Mouse (Mus musculus) embryonic fibroblast, embryonic 13.5 days (primary cell): Measurements from ENCODE around the gene Mesd. TPM values are rescaled to one million over a fixed set of nuclear protein-coding genes. Genes with fewer than 3 reads are reported as not detected.

ENCODE experiments used
- H3K27ac ChIP-seq: 2 replicates; pipeline ENCODE4 v1.5.1; 2012; ENCODE audit warnings: low read length, control low read depth, inconsistent platforms; ENCODE audit not compliant: insufficient read depth
- H3K4me1 ChIP-seq: 2 replicates; pipeline ENCODE4 v1.6.1; 2011; ENCODE audit warnings: low read length; ENCODE audit not compliant: control insufficient read depth, insufficient read depth
- H3K4me3 ChIP-seq: 2 replicates; pipeline ENCODE4 v1.5.1; 2011; ENCODE audit warnings: mild to moderate bottlenecking, control low read depth, low read length; ENCODE audit not compliant: insufficient read depth
- CTCF ChIP-seq: IDR thresholded peaks from 2 replicates; pipeline ENCODE4 v1.5.1; 2011; ENCODE audit warnings: mild to moderate bottlenecking, control low read depth, low read length, moderate library complexity, borderline replicate concordance; ENCODE audit not compliant: insufficient read depth
- POLR2A ChIP-seq: IDR thresholded peaks from 2 replicates; pipeline ENCODE4 v1.6.1; 2011; ENCODE audit warnings: low read depth, mild to moderate bottlenecking, control low read depth, low read length, moderate library complexity
- polyA plus RNA-seq: library from polyadenylated mRNA; stranded (reverse); fragments of >200 nt; gene quantifications from 2 replicates; pipeline ENCODE4 v1.2.4, GENCODE M21; 2011; ENCODE audit warnings: low read depth; ENCODE audit not compliant: missing spikeins, insufficient read length

Gene Mesd
- polyA plus RNA-seq, 1 experiment: 93.1 TPM

- Histone ChIP-seq H3K4me1 (no peaks in the 10 kb centered on the region), H3K4me3 (no peak overlapping the region), H3K27ac (no peak overlapping the region)
- TF ChIP-seq CTCF (no peak), POLR2A (no peak)
Observed at GRCm38 (mm10) chr7:83913405-83913932, 29.2 kb downstream of the Mesd start.

GRCm38 (mm10) chr7:83913995-83914394, 29.7 kb downstream of the Mesd start:
- Histone ChIP-seq H3K4me1 (no peaks in the 10 kb centered on the region), H3K4me3 (no peak overlapping the region), H3K27ac (no peak overlapping the region)
- no peak for TF ChIP-seq POLR2A
- no peak for TF ChIP-seq CTCF

- TF ChIP-seq CTCF: peak; percentile 42; the same call in 1 of the 2 replicates
- no peak for TF ChIP-seq POLR2A
- H3K4me1 ChIP-seq: no peaks in the 10 kb centered on the region
- H3K4me3 ChIP-seq: no peak overlapping the region
- H3K27ac ChIP-seq: no peak overlapping the region
Observed at GRCm38 (mm10) chr7:83914566-83914965, 30.3 kb downstream of the Mesd start.

GRCm38 (mm10) chr7:83920241-83920640, 36.0 kb downstream of the Mesd start:
- Histone ChIP-seq H3K4me1 (no peaks in the 10 kb centered on the region), H3K4me3 (no peak overlapping the region), H3K27ac (no peak overlapping the region)
- TF ChIP-seq CTCF: no peak
- no peak for TF ChIP-seq POLR2A

- H3K4me1 ChIP-seq: no peaks in the 10 kb centered on the region
- H3K27ac ChIP-seq: no peak overlapping the region
- H3K4me3 ChIP-seq: no peak overlapping the region
- TF ChIP-seq CTCF (no peak), POLR2A (no peak)
Observed at GRCm38 (mm10) chr7:83921637-83922036, 37.4 kb downstream of the Mesd start.

- TF ChIP-seq CTCF (no peak), POLR2A (no peak)
- H3K4me3 ChIP-seq: no peak overlapping the region
- peaks cover 7% of the 10 kb centered on the region for H3K4me1 ChIP-seq
- peak overlapping the region; percentile 77 for H3K27ac ChIP-seq
Observed at GRCm38 (mm10) chr7:83939017-83939721, 54.9 kb downstream of the Mesd start.

- H3K4me1 ChIP-seq: peaks cover 7% of the 10 kb centered on the region
- no peak overlapping the region for H3K4me3 ChIP-seq
- TF ChIP-seq CTCF (no peak), POLR2A (no peak)
- H3K27ac ChIP-seq: peak overlapping the region; percentile 77; the same call in 1 of the 2 replicates
Observed at GRCm38 (mm10) chr7:83940136-83940535, 55.9 kb downstream of the Mesd start.

GRCm38 (mm10) chr7:83941701-83942101, 57.4 kb downstream of the Mesd start:
- Histone ChIP-seq H3K27ac (no peak overlapping the region), H3K4me3 (no peak overlapping the region), H3K4me1 (peaks cover 7% of the 10 kb centered on the region)
- TF ChIP-seq POLR2A: no peak
- no peak for TF ChIP-seq CTCF

- H3K27ac ChIP-seq: no peak overlapping the region
Observed at GRCm38 (mm10) chr7:83948743-83949142, 64.5 kb downstream of the Mesd start.

GRCm38 (mm10) chr7:83949662-83950061, 65.4 kb downstream of the Mesd start:
- H3K4me3 ChIP-seq: no peak overlapping the region
- H3K27ac ChIP-seq: no peak overlapping the region
- no peak for TF ChIP-seq CTCF
- no peaks in the 10 kb centered on the region for H3K4me1 ChIP-seq

More at GRCm38 (mm10) chr7:83948743-83949142, 64.5 kb downstream of the Mesd start:
- no peaks in the 10 kb centered on the region for H3K4me1 ChIP-seq
- TF ChIP-seq POLR2A (no peak), CTCF (no peak)
- no peak overlapping the region for H3K4me3 ChIP-seq

Other genes with a start within 250 kb of the Mesd start
- gene Il16, start 138.7 kb upstream of the Mesd start, polyA plus RNA-seq: 0.47 TPM in 1 of 2 replicates, not detected in the other
- gene Cfap161, start 89.6 kb upstream of the Mesd start, polyA plus RNA-seq: not detected in 2 replicates
- 12.4 and 14.1 TPM in 2 replicates for gene Tlnrd1, start 161 bp upstream of the Mesd start, polyA plus RNA-seq
- 73.5 and 79.0 TPM in 2 replicates for gene Cemip, start 202.0 kb downstream of the Mesd start, polyA plus RNA-seq